Mouse (Mus musculus) ovary, postnatal 10 days (tissue): ENCODE data around the gene Tagln.

ENCODE experiments used
- DNase-seq: peaks from one replicate; pipeline ENCODE4 v3.0.0; 2022; ENCODE audit warnings: low spot score

Tagln gene

GRCm38 (mm10) chr9:45906355-45907077 is 29.3 kb downstream of the Tagln start, which contains the start of the genes Pcsk7 and Rnf214:
Gene Pcsk7 (plus strand): TSS chr9:45906497.
Gene Rnf214 (minus strand): TSS chr9:45906911.
- peak; percentile 80 for DNase-seq

GRCm38 (mm10) chr9:45905811-45906237 is 30.0 kb downstream of the Tagln start:
- no peak for DNase-seq

GRCm38 (mm10) chr9:45905196-45905595 is 30.7 kb downstream of the Tagln start:
- DNase-seq: no peak

- no peak for DNase-seq
Measured at GRCm38 (mm10) chr9:45893681-45894080, 42.2 kb downstream of the Tagln start.
